Mouse (Mus musculus): ENCODE results near the gene Rnf130.
"Not testable (repeated sequence)": the region's sequence is repeated elsewhere in the genome, so short reads cannot be mapped to it uniquely, and the experiment has no call there.

Rnf130 gene

GRCm38 (mm10) chr11:50081365-50082190, 56.4 kb downstream of the Rnf130 start:
- no peak for DNase-seq (ENCODE audit: low read depth in 2 of 2, low spot score in 2 of 2)

DNA sequence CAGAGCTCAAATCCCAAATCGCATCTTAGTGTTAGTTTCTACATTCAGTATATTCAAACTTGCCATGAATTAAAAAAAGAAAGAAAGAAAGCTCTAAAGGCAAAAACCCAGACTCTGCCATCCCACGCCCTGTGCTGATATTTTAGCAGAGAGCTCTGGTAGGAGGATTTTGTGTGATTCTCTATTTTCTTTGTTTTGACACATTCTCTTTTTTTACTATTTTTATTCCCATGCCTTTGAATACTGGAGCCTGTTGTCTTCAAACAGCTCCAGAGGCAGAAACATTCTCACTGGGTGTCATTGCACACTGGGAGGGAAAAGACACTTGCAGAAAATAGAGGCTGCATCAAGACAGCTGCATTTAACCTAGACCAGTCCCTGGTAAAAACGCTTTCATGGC, 61.1 kb downstream of the Rnf130 start:
- DNase-seq (ENCODE audit: low read depth in 2 of 2, low spot score in 2 of 2): no peak

GRCm38 (mm10) chr11:50089840-50090239, 64.7 kb downstream of the Rnf130 start:
- DNase-seq (ENCODE audit: low read depth in 2 of 2, low spot score in 2 of 2): no peak

DNA sequence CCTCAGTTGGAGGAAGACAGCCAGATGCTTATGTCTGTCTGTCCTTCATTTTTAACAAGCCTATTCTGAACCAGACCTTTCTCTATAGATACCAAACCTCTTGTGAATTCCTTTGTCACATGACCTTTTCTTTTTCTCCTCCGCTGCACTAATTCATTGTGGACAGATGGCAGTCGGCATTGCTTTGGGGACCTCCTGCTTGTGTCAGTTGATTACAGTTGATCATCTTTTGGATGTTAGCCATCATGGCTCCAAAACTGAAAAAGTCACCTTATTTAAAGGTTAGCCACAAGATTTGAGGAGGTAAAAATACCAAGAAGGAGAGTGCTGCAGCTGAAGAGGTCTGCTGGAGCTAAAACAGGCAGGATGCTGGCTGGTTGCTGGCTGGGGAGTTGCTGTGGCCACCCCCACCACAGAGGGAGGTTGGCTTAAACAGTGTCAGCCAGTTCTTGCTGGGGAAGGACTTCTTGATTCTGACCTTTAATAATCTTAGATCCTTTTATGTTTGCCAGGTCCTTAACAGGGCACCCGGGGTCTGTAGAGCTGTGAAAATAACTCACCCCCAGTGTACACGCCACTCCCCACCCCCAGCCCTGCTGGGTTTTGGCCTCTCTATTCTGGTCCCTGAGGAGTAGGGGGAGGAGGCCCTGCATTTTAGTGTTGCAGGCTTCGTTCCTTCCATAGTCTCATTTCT, 66.0 kb downstream of the Rnf130 start:
- DNase-seq (ENCODE audit: low read depth in 2 of 2, low spot score in 2 of 2): no peak

GRCm38 (mm10) chr11:50091681-50092080, 66.5 kb downstream of the Rnf130 start:
- no peak for DNase-seq (ENCODE audit: low read depth in 2 of 2, low spot score in 2 of 2)

GRCm38 (mm10) chr11:50095661-50096060, 70.5 kb downstream of the Rnf130 start:
- no peak for DNase-seq (ENCODE audit: low read depth in 2 of 2, low spot score in 2 of 2)

DNA sequence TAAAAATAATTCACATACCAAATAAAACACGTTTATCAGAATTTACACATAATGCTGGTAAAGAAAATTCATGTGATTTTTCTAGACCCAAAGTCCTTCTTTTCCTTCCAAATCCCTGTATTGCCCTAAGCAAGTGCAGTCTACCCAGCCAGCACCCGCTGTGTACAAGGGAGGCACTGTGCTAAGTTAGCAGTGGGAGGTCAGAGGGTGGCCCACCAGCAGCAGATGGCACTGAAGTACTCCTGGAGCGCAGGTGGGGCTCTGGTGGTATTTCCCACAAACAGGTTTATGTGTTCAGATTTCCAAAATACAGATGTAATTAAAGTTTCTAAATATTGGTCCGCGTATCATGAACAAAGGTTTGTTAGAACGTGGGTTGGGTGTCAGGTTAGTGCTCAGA, 71.9 kb downstream of the Rnf130 start:
- no peak for DNase-seq (ENCODE audit: low read depth in 2 of 2, low spot score in 2 of 2)

DNA sequence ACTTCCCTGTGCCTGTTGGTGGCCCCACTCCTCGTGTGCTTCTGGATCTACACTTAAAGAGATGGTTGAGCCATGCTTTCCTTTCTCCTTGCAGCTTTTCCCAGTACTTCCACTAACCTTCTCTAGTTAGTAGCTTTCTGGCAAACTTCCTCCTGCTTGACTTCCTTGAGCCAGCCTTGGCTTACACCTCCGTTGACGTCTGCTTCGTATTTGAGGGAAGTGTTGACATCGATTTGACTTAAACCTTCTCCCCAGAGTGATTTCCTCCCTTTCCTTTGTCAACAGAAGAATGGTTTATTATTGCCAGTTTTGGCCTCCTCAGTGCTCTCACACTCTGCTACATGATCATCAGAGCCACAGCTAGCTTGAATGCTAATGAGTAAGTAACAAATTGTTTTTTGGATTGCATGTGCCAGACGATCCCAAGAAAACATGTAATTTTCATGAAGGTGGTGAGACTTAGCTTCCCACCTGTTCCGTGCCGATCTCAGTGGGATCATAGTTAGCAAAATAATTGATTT, 73.9 kb downstream of the Rnf130 start:
- DNase-seq (ENCODE audit: low read depth in 2 of 2, low spot score in 2 of 2): no peak

GRCm38 (mm10) chr11:50099692-50100091, 74.5 kb downstream of the Rnf130 start:
- no peak for DNase-seq (ENCODE audit: low read depth in 2 of 2, low spot score in 2 of 2)

GRCm38 (mm10) chr11:50100548-50101307, 75.6 kb downstream of the Rnf130 start:
- no peak for DNase-seq (ENCODE audit: low read depth in 2 of 2, low spot score in 2 of 2)

DNA sequence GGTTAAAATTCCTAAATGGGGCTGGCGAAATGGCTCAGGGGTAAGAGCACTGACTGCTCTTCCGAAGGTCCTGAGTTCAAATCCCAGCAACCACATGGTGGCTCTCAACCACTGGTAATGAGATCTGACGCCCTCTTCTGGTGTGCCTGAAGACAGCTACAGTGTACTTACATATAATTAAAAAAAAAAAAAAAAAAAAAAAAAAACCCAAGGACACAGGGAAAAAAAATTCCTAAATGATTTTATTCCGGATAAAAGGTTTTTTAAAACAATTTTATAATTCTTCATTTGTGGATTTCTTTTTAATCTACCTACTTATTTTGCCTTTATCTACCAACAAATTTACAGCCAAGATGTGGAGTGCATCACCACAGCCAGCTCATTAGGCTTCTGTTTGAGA, 76.8 kb downstream of the Rnf130 start:
- not testable (repeated sequence) for DNase-seq (ENCODE audit: low read depth in 2 of 2, low spot score in 2 of 2)

DNA sequence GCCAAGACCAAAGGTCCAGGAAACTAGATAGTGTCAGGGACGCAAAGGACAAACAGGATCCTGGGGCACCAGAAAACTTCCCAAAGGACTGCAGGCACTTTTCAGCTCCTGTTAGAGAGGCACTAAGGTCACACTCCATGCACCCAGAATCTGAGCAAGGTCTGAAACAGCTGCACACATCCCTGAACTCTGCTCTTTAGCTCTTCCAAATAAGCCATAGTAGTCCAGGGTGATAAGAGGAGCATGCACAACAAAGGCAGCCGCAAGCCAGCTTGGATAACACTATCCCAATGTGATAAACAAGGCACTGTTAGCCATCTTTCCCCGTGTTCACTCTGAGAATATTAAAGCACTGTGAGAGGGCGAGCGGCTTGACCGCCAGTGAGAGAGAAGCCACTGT, 78.9 kb downstream of the Rnf130 start:
- no peak for DNase-seq (ENCODE audit: low read depth in 2 of 2, low spot score in 2 of 2)

DNA sequence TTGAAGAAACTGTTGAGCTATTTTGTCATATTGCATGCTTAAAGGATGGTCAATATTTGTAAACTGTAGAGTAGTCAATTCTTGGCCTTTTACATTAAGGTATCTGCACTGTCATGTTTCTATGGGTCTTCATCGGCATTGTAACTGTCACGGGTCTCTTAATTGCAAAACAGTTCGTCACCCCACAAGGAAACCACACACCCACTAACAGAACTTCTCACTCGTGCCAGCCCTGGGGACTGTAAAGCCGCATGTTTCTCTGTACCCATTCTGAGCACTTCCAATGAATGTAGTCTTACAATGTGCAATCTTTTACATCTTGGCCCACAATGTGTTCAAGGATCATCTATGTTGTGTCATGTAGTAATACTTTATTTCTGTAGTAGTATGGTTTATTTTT, 80.1 kb downstream of the Rnf130 start:
- DNase-seq (ENCODE audit: low read depth in 2 of 2, low spot score in 2 of 2): no peak

DNA sequence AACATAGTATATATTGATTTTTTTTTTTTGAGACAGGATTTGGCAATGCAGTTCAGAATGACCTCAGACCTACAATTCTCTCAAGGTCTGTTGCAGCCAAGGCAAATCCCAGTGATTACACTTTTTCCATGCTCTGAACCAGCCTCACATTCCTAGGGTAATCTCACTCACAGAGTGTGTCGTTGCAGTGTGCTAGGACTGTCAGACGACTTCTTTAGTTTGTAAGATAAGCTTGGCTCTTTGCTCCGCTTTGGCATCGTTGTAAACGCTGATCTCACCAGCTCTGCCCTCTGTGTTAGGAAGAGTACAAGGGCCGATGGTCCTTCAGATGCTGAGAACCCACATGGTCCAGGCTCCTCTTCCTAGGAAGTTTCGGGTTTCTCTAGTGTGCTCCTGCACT, 80.9 kb downstream of the Rnf130 start:
- DNase-seq (ENCODE audit: low read depth in 2 of 2, low spot score in 2 of 2): no peak

- no peak for DNase-seq (ENCODE audit: low read depth in 2 of 2, low spot score in 2 of 2)
These were observed 83.7 kb downstream of the Rnf130 start for GRCm38 (mm10) chr11:50108823-50109244.

DNA sequence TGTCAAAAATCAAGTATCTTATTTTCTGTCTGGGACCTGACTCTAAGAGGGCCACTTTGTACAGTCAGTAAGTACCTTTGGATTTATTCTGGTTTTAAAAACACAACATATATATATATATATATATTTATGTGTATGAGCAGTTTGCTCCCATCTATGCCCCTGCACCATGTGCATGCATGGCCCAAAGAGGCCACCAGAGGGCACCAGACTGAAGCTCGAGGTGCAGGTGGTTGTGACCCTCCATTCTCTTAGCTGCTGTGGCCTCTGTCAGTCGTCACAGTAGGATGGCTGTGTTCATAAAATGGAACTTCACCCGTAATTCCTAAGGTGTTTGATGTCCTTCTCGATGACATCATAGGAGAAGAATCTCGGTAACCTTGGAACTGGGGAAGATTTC, 89.2 kb downstream of the Rnf130 start:
- DNase-seq (ENCODE audit: low read depth in 2 of 2, low spot score in 2 of 2): peak; percentile 83 to 90

DNA sequence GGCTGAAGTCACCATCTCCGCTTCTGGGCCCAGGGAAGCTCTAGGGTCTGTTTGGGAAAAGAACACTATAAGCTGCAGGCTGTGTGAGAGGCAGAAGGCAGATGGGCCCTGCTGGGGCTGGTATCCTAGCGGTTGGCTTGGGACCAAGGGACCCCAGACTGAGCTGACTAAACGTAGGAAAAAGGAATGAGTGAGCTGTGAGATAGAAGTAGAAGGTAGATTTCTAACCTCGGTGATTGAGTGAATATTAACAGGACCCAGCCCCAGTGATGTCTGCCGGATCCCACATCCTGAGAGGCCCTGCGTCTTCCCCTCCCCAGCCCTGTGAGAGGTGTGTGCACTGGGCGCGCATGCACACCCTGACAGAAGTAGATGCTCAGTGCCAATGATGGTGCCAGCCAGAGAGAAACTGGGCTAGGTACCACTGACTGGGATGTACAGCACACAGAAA, 97.5 kb downstream of the Rnf130 start:
- DNase-seq (ENCODE audit: low read depth in 2 of 2, low spot score in 2 of 2): no peak

- no peak for DNase-seq (ENCODE audit: low read depth in 2 of 2, low spot score in 2 of 2)
These were observed 102.6 kb downstream of the Rnf130 start for GRCm38 (mm10) chr11:50127781-50128180.

DNA sequence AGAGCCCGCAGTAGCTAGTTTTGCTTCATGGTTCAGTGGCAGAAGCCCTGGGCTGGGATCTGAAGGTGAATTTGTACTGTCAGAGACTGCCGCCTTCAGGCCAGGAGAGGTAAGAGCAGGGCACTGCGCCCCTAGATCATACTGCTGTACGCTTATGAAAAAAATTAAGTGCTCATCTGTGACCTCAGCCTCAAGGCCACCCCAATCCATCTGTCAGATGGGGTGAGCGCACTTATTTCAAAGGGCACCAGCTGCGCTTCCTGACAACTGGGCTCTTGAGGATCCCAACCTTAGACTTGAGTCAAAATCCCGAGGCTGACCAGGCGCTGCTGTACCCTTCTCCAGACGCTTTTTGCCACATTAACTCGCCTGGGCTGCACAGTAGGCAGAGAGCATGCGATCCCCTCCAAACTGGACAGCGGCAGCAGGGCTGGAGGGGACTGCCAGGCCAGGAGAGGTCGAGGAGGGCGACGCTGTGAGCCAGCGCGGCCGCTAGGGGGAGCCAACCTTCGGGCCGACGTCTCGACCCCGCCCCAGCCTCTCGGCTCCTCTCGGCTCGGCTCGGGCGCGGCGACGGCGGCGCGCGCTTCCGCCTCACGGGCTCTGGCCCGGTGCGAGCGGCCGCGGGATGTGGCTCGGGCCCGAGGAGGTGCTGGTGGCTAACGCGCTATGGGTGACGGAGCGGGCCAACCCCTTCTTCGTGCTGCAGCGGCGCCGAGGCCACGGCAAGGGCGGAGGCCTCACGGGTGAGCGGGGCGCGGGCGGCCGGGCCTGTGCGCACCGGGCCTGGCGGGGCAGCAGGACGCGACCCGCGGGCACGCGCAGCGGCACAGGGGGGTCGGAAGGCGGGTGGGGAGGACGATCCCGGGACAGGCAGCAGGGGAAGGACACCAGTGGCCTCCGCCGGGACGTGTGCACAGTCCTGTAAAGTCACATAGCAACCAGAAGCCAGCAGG, 105.9 kb downstream of the Rnf130 start, which contains the start of gene Tbc1d9b:
Tbc1d9b (plus strand) TSS at position 586 of the 956 bp plus-strand sequence.
- DNase-seq (ENCODE audit: low read depth in 2 of 2, low spot score in 2 of 2): peak; percentile 83 to 86

DNA sequence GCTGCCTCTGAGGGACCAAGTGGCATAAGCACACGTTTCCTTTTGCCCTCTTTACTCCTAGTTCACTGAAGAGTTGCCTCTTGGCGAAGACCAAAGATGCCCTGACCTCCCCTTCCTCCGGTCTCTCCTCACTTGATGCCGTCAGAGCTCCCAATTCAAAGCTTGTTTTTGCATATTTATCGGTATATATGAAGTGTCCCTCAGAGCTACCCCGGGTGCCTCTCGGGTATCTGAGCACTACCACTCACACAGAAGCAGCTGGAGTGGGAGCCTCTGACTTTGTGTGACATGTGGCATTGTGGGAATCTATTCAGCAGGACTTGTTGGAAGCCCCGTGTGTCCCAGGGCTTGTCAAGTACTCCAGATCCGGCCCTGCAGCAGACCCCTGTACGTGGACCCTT, 106.7 kb downstream of the Rnf130 start:
- DNase-seq (ENCODE audit: low read depth in 2 of 2, low spot score in 2 of 2): peak in 1 of 2 experiments; percentile 9
